Mouse (Mus musculus): ENCODE measurements around the gene Celsr1. TPM values are rescaled to one million over a fixed set of nuclear protein-coding genes. Genes with fewer than 3 reads are reported as not detected.
"Not testable (repeated sequence)": the region's sequence is repeated elsewhere in the genome, so short reads cannot be mapped to it uniquely, and the experiment has no call there.

Celsr1 gene
- total RNA-seq, 2 experiments from 2014 or later = 15.1 to 17.1 TPM

DNA sequence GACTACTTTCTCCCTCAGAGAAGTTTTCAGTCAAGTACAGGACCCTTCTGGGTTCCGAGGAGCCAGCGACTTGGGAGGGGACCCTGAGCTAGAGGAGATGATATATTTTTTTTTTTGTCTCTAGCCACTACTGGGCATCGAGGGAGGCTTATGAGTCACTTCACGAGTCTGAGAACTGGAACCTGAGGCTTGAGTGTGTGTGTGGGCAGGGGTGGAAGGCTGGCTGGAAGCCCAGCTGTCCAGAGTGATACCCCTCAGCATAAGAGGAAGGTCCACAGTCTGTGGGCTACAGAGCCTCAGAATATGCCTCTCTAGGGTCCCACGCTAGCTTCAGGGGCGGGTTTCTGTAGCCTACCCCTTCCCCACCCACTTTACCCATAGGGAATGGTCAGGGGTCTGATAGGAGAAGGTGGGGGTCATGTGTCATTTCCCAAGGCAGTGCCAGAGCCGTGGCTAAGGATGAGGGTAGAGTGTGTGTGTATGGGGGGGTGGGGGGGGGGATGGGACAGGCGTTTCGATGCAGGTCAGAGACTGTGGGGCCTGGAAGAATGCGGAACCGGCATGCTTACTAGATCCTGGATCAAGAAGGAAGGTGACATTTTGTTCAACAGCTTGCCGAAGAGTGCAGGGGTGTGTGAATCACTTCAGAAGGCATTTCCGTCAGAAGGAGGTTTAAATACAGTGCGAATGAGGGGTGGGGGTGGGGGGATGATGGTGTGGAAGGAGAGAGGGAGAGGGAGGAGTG lies 33.4 kb upstream of the Celsr1 start:
- DNase-seq = no peak
- intact Hi-C loops (cut with DNase I) = no loop called here

DNA sequence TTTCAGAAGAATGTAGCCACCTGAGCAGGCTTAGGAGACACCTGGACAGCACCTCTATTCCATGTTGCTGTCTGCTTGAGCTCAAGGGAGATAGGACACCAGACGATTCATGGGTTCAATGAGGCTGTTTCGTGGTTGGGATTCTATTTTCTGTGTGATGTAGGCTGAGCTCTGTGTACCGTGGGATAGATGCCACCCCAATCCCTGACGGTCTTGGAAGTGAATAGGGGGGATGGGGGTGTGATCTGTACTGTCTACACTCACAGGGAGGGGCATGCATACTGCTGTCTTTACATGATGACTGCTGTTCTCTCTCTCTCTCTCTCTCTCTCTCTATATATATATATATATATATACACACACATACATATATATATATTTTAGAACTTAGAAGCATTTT lies 31.8 kb upstream of the Celsr1 start:
- intact Hi-C loops (cut with DNase I) = no loop called here
- no peak for DNase-seq

DNA sequence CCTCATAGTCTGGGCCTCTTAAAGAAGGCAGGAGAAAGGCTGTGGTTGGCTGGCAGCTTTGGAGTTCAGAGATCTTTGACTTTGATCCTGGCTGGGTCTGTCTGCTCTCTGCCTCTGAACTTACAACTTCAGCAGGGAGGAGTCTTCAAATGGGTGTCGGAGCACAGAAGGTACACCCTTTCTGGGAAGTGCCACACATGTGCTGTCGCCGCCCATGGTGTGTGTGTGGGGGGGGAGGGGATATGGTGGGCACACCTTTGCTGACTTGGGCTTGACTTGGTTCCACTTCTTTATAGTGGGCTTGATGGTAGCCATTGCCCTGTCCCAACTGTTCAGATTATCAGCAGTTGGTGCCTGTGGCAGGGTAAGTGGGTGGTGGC lies 31.3 kb upstream of the Celsr1 start:
- DNase-seq = no peak
- intact Hi-C loops (cut with DNase I) = no loop called here

DNA sequence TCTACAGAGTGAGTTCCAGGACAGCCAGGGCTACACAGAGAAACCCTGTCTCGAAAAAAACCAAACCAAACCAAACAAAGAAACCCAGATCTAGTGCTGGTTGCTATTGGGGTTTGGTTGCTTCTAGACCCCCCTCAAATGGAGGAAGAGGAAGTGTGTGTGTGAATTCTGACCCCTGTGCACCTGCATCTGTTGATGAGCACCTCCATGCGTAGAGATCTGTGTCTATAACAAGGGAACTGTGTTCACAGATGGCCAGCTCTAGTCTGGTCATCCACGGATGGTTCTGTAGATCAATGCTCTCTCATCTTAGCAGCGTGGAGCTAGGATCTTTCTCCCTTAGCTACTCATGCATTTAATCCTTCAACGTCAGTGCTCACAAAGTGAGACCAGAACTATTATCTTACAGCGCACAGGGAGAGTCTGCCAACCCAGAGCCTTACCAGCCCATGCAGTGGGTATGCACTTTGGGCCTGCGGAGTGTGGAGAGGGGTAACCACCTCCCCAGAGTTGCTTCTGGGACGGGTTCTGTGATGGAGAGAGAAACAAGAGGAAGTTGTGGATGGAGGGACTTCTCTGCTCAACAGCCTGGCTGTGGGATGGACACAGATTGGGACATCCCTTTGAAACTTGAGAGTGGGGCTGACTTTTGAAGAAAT lies 30.7 kb upstream of the Celsr1 start:
- DNase-seq = no peak
- intact Hi-C loops (cut with DNase I) = no loop called here

DNA sequence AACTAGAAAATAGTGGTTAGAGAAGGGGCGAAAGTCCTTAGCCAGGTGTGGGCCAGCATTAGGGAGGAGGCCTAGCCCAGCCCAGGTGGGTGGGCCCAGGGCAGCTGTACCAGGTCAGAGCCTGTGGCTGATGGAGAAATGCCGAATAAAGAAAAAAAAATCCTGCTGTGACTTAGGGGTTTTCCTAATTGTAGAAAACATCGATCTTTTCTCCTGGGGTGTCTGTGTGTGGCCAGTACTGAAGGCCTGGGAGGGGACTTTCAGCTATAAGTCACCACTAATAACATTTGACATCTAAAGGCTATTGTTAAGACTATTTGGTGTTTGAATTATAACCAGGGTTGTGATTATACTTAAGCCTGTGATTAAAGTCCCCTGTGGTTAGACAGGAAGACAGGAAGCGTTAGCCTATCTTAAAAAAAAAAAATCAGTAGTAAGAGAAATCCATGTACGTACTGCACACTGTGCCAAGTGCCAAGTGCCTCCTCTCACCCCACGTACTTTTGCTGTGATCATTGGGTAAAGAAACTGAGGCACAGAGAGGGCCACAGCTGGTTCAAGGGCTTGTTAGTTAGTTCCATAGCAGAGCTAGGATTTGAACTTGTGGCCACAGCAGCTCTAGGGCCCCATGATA lies 28.4 kb upstream of the Celsr1 start:
- intact Hi-C loops (cut with DNase I) = loop anchor here (2.0 kb wide), 1 partner anchor 17 kb away; no protein-coding TSS in a partner anchor
- DNase-seq = no peak

DNA sequence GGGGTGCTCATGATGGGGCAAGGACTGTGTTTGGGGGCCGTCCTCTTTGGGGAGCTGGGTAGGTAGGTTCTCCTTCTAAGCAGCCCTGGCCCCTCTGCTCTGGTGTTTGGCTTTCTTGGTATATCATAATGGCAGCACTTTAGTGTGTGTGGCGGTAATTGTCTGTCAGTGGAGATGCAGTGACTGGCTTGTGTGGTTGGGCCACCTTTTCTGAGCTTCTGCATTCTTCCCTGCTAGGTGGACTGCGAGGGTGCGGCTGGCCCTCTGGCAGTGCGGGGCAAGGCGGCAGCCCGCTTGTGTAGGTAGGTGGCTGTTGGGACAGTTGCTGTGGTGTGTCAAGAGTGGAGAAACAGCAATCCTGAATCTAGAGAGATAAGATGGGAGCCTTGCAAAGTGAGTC lies 27.6 kb upstream of the Celsr1 start:
- no peak for DNase-seq
- intact Hi-C loops (cut with DNase I) = no loop called here

DNA sequence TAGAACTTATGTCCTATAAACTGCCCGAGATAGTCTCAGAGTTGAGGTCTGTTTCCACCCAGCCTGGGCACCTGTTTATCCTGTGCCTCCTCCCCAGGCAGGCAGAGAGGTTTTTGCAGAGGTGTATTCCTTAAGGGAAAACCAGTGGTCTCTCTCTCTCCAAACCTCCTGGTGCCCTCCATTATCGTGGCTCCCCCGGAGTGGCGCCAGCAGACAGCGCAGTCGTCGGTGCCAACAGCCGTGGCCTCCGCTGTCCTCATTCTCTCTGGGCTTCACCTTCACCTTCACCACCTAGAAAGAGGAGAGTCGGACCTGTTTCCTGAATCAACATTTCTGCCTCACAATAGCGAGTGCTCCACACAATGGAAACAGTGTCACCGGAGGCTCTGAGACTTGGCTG lies 27.0 kb upstream of the Celsr1 start:
- DNase-seq = peak; percentile 39 to 46
- intact Hi-C loops (cut with DNase I) = no loop called here

DNA sequence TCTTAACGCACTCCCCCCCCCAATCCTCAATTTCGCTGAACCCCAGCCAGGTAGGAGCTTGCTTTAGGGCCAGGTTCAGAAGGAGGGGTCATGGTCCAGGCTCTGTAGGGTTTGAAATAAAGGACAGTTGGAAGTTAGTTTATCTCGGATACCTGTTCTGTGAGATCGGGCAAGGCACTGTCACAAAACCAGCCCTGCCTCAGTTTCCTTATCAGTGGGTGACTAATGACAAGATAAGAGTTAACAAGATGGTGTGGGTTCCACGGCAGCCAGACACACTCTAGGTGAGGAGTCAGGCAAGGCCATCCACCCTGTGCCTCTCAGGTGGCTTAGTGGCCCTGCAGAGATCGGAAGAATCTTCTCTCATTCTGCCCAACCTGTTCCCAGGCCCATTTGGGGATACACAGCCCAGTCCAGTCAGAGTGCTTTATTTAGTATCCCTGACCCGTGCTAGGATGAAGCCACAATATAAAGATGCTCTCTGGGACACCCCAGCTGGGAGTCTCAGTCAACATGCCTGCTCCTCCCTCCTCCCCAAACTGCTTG lies 26.3 kb upstream of the Celsr1 start:
- peak in 1 of 2 experiments; percentile 4 for DNase-seq
- intact Hi-C loops (cut with DNase I) = loop anchor here (10.0 kb wide), 1 partner anchor 155 kb away; the partner anchor contains the start of gene Tbc1d22a

DNA sequence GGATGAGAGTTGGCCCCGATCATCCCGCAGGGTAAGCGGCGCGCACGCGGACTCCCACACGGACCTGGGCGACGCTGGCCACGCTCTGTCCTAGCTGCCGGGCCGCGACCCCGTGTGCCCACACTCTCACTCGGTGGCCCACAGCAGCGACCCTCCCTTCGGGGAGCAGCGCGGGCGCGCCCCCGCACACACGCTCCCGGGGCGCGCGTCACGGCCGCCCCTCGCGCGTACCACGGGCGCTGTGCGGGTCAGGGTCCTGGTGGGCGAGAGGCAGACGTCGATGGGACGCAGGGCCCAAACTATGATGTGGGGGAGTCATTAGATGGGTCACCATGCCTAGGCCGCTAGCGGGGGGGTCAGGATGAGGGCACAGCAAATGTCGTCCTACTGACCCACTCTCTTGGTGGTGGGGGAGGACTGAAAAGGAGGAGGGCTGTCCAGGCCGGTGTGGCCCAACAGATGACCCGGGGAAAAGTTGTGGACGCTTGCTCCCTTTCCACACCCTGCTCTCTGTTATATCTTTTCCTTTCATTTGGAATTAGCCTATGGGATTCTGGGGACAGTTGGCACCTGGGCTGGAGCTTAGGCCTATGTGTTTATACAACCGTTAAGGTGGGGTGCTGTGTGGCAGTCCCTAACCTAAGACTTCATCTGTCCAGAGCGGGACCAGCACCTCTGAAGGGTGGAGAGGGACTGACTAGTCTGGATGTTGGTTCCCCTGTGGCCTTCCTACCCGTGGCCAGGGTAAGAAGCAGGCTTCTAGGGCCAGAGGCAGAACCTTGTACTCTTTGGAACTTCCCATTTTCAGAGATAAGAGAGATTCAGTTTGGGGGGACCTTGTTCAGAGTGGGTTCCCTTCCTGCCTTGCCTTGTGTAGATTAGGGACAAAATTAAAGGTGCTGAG lies 25.6 kb upstream of the Celsr1 start:
- intact Hi-C loops (cut with DNase I) = loop anchor here (10.0 kb wide), 1 partner anchor 156 kb away; the partner anchor contains the start of gene Tbc1d22a

DNA sequence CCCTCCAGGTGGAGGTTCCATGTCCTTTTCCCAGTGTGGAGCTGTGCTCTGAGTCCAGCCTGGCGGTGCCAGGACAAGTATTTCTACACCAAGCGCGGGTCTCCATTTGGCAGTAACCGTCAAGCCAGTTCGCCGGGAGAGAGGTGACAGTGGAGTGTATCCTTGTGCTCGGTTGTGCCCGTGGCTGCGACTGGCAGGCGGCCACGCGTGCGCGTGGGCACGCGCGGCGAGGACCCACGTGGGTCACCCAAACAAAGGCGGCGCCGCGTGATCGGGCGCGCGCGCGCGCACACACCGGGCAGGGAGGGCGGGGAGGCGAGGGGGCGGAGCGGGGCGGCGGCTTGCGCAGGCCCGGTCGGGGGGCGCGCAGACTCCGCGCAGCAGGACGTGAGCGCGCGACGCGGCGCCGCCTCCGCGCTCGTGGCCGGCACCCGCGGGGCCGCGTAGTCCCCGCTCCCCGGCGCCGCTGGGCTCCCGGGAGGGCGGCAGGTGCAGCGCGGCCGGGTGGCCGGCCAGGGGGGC lies 24.9 kb upstream of the Celsr1 start:
- DNase-seq = peak; percentile 88 to 91
- intact Hi-C loops (cut with DNase I) = loop anchor here (10.0 kb wide), 1 partner anchor 156 kb away; the partner anchor contains the start of gene Tbc1d22a

More for the DNA sequence above, 25.6 kb upstream of the Celsr1 start:
- peak; percentile 54 to 61 for DNase-seq

DNA sequence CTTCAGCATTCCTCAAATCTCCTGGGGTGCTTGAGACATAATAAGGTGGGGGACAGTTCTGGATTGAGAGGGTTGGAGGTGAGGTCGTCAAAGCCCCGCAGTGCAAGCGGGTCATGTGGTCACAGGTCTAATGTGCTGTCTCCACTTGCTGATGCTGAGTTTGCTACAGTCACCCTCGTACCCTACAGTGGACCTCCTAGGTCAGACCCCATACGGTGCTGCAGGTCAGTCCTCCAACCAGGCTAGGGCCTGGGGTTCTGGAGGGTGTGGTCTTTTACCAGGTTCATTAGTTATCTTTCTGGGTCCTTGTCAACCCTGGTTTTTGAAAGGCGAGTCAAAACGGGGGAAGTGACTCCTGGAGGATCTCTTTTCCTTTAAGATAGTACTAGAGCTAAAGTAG lies 24.3 kb upstream of the Celsr1 start:
- no peak for DNase-seq
- intact Hi-C loops (cut with DNase I) = loop anchor here (10.0 kb wide), 1 partner anchor 157 kb away; the partner anchor contains the start of gene Tbc1d22a

DNA sequence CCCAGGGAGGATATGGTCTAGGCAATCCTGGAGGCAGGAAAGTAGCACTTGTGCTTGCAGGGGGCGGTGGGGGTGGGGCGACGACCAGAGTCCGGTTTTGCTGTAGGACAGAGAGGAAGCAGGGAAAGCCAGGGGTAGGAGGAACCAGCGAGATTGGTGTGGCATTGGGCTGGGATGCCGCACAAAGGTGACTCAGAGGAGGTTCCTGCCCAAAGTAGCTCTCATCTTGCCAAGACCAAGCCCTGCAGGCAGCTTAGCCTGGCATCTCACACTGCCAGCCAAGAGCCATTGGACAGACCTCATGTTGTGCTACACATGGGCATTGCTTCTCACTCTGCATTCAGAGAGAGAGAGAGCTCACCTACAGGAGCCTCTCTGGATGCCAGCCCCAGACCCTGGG lies 23.8 kb upstream of the Celsr1 start, which contains the start of gene Gramd4:
Gramd4 (plus strand) TSS at position 283 of the 400 bp plus-strand sequence.
- intact Hi-C loops (cut with DNase I) = loop anchor here (10.0 kb wide), 1 partner anchor 157 kb away; the partner anchor contains the start of gene Tbc1d22a
- DNase-seq = peak; percentile 65 to 73

DNA sequence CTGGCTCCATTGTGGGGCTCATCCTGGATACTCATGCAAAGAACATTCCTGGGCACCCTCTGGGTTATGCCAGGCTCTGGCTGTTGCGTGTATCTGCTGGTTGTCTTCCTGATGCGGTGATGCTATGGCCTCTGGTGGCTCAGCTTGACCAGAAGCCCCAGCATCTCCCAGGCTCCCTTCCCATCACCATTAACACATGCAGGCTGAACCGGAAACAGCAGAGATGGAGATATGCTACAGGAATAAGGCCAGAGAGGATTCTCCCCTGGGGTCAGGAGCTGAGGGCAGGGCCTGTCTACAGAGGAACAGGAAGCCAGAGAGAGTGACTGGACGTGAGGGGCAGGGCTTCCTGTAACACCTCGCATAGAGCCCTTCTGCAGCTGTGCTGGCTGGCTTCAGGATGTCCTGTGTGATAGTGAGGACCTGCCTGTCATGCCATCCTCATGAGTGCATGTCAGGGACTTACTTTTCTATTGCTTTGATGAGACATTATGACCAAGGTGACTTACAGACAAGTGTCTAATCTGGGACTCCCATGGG lies 22.7 kb upstream of the Celsr1 start:
- intact Hi-C loops (cut with DNase I) = loop anchor here (10.0 kb wide), 1 partner anchor 159 kb away; the partner anchor contains the start of gene Tbc1d22a
- peak in 1 of 2 experiments; percentile 47 for DNase-seq

DNA sequence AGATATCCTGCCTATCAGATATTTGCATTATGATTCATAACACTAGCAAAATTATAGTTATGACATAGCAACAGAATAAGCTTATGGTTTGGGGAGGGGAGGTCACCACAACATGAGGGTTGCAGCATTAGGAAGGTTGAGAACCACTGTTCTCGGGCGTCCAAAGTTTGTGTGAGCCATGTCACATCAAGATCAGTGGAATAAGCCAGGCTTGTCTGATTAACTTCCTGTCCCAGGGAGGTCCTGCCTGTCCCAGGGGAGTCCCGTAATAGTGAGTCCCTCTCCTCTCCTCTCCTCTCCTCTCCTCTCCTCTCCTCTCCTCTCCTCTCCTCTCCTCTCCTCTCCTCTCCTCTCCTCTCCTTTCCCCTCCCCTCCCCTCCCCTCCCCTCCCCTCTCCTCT lies 21.3 kb upstream of the Celsr1 start:
- intact Hi-C loops (cut with DNase I) = loop anchor here (1.0 to 10.0 kb wide), 4 partner anchors 28 to 160 kb away; partner anchors contain the start of gene Tbc1d22a
- not testable (repeated sequence) for DNase-seq

DNA sequence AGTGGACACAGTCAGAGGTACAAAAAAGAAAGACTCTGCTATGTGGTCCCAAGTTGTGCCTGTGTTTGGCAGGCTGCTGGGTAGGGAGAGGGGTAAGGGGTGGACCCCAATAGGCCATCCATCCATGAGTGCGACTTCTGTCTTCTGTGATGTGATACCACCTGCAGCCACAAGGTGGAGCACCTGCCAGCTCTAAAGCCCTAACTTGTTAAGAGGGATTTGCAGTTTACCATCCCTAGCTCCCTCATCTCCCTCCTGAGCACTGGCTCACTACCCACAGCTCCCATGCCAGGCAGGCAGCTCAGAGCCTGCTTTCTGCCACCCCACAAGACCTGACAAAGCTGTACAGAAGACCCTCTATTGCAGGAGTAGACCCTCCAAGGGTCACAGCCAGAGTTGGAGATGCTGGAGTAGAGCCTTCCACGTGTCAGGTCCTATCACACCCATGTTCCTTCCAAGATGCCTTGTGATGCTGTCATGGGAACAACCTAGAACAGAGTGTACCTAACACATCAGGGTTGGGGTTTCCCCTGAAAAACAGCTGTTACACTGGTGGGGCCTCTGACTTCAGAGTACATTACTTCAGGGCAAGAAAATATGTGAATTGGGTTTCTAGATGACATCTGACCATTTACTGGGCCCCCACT lies 20.4 kb upstream of the Celsr1 start:
- intact Hi-C loops (cut with DNase I) = loop anchor here (1.0 to 10.0 kb wide), 4 partner anchors 29 to 161 kb away; partner anchors contain the start of gene Tbc1d22a
- DNase-seq = peak; percentile 86 to 91

DNA sequence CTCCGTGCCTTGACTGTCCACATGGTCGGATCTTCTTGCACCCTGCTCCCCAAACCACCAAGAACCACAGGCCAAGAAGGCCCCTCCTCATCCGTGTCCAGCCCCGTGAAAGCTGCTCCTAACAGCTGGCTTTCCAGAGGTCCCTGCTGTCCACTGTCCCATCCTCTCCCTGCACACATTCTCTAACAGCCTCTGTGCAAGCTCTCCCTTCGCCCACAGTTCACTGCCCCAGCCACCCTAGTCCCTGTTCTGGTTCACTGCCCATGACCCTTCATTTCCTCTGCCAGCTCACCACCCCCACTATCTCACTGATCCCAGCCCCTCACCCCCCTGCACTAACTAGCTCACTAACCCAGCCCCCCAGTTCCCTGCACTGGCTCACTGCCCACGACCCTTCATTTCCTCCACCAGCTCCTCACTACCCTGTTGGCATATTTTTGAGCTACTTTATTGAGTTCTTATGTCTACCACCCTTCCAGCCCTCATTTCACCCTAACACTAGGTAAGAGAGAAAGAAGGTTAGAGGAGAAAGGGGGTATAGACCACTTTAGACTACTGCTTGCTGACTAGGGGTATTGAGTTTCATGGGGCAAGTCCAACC lies 18.4 kb upstream of the Celsr1 start:
- DNase-seq = no peak
- intact Hi-C loops (cut with DNase I) = loop anchor here (10.0 kb wide), 1 partner anchor 163 kb away; the partner anchor contains the start of gene Tbc1d22a

DNA sequence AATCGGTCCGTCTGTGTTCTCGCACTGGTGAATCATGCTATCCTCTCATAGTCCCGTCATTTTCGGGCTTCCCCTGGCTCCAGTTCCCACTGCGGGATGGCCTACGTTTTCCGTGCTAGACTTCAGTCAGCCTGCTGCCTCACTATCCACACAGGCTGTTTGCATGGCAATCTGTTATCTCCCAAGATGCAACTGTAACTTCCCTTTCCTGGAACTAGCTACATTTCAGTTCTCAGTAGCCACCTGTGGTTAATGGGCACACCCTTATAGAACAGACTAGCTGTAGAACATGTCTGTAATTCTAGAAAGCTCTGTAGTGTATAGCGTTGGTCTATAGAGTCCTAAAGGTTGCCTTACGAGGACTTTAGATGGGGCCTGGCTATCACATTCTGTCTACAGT lies 17.6 kb upstream of the Celsr1 start:
- no peak for DNase-seq
- intact Hi-C loops (cut with DNase I) = loop anchor here (10.0 kb wide), 1 partner anchor 164 kb away; the partner anchor contains the start of gene Tbc1d22a

DNA sequence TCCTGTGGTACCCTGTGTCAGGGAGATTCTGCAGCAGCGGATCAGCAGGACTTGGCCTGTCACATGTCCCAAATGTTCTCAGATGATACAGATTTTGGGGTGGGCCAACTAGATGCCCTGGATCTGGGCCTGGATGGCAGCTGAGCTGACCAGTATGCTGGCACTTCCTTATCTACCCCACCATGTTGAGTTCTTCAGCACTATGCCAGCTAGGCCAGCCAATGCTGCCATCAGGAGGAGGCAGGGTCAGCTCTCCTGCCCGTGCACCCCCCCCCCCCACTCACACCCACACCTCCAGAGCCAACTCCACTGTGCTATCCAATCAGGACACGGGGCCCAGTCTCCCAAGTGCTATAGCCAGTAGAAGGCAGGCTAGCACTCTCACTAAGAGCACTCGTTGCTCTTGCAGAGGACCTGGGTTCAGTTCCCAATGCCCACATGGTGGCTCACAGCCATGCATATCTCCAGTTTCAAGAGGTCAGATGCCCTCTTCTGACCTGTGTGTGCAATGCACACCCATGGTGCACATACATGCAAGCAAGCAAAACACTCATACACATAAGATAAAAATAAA lies 16.7 kb upstream of the Celsr1 start:
- intact Hi-C loops (cut with DNase I) = loop anchor here (10.0 kb wide), 1 partner anchor 165 kb away; the partner anchor contains the start of gene Tbc1d22a
- peak; percentile 58 to 74 for DNase-seq

All from heart, postnatal 10 days (tissue).